Mouse (Mus musculus) liver, embryonic 14.5 days (tissue): ENCODE data around the gene Map3k21. TPM values are rescaled to one million over a fixed set of nuclear protein-coding genes. Genes with fewer than 3 reads are reported as not detected.

Experiments used
- ATAC-seq: fragments of 200-750 bp; cut with Nextera tagmentation; 2 replicates; pipeline ENCODE4 v1.8.0; 2017; ENCODE audit warnings: moderate number of reproducible peaks, mild to moderate bottlenecking, moderate library complexity; ENCODE audit not compliant: insufficient read depth
- DNase-seq, 3 experiments: peaks; one replicate each; pipeline ENCODE4 v3.0.0-alpha.2; 2012 to 2013; ENCODE audit warnings: low read depth in 3 of 3, low spot score in 3 of 3
- H3K27ac ChIP-seq: fragments of 300-500 bp; sonication (generic); 2 replicates; pipeline ENCODE4 v1.5.1; 2014; ENCODE audit warnings: moderate library complexity, mild to moderate bottlenecking, control low read depth, inconsistent platforms
- H3K27me3 ChIP-seq: fragments of 300-500 bp; sonication (generic); 2 replicates; pipeline ENCODE4 v1.6.1; 2014; ENCODE audit warnings: mild to moderate bottlenecking, low read length, moderate library complexity; ENCODE audit not compliant: control insufficient read depth, insufficient read depth
- H3K36me3 ChIP-seq: fragments of 300-500 bp; sonication (generic); replicated peaks from 2 replicates; pipeline ENCODE4 v1.6.1; 2014; ENCODE audit warnings: low read depth; ENCODE audit not compliant: control insufficient read depth, insufficient read depth
- H3K4me1 ChIP-seq, 2 experiments: fragments of 200-500 bp in 1 of 2; fragments of 300-500 bp in 1 of 2; sonication (generic) in 1 of 2; replicated peaks; 2 replicates each; pipeline ENCODE4 v1.6.1; 2012 to 2014; ENCODE audit warnings: antibody characterized with exemption in 1 of 2, inconsistent platforms in 1 of 2, low read length in 1 of 2; ENCODE audit not compliant: control insufficient read depth in 2 of 2, insufficient read depth in 2 of 2
- H3K4me2 ChIP-seq: fragments of 300-500 bp; sonication (generic); 2 replicates; pipeline ENCODE4 v1.6.1; 2014; ENCODE audit warnings: low read depth, mild to moderate bottlenecking, control low read depth, moderate library complexity
- H3K4me3 ChIP-seq, 2 experiments: fragments of 200-500 bp in 1 of 2; fragments of 300-500 bp in 1 of 2; sonication (generic) in 1 of 2; 2 replicates each; pipeline ENCODE4 v1.5.1; 2012 to 2014; ENCODE audit warnings: low read depth in 2 of 2, low read length in 2 of 2, mild to moderate bottlenecking in 2 of 2, control low read depth in 1 of 2, inconsistent platforms in 1 of 2, moderate library complexity in 1 of 2; ENCODE audit not compliant: insufficient read depth in 1 of 2
- H3K9ac ChIP-seq: fragments of 300-500 bp; sonication (generic); replicated peaks from 2 replicates; pipeline ENCODE4 v1.6.1; 2014; ENCODE audit warnings: mild to moderate bottlenecking, control low read depth, moderate library complexity
- H3K9me3 ChIP-seq: fragments of 300-500 bp; sonication (generic); 2 replicates; pipeline ENCODE4 v1.6.1; 2016; ENCODE audit warnings: low read length, mixed read lengths; ENCODE audit not compliant: control insufficient read depth
- CTCF ChIP-seq: IDR thresholded peaks from 2 replicates; pipeline ENCODE4 v1.5.1; 2016; ENCODE audit warnings: antibody characterized with exemption, low read depth, control low read depth
- EP300 ChIP-seq: IDR thresholded peaks from 2 replicates; pipeline ENCODE4 v1.6.1; 2016; ENCODE audit warnings: antibody characterized with exemption, low read depth
- WGBS: fragments of 180-500 bp; shearing (Covaris S2); extraction: QIAGEN DNeasy Blood & Tissue Kit; methylation state at CpG from one replicate; pipeline ENCODE4 v1.1.7; 2014; ENCODE audit not compliant: insufficient replicate concordance; 5-methylcytosine and 5-hydroxymethylcytosine counted together
- polyA plus RNA-seq, 2 experiments: library from polyadenylated mRNA; depleted of rRNA in 1 of 2; stranded (reverse) in 1 of 2; unstranded in 1 of 2; fragments of >200 nt; fragmentation: Nextera tagmentation in 1 of 2; extraction: Ambion mirVana in 1 of 2; gene quantifications; 2 replicates each; pipeline versions ENCODE4 v1.2.1 to v1.2.3; 2012 to 2014

Gene Map3k21
- polyA plus RNA-seq, 2 experiments = 0.01 to 0.04 TPM

DNA sequence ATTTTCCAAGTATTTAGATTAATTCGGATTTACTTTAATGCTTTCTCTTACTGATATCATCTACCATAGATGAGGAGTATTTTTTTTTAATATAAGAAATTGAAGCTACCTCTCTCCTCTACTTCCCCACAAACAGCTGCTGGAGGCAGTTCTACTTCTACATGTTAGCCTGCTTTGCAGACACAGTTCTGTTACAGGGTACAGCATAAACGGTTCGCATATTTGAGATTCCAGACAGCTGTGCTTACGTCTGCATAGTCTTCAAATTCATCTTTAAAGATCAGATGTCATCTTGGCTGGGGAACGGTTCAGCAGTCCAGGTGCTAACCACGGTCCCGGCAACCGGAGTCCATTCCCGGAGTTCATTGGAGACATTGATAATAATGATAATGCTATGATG is 83.4 kb downstream of the Map3k21 start:
- DNase-seq = no peak
- no peak for TF ChIP-seq CTCF
- no peak for TF ChIP-seq EP300

DNA sequence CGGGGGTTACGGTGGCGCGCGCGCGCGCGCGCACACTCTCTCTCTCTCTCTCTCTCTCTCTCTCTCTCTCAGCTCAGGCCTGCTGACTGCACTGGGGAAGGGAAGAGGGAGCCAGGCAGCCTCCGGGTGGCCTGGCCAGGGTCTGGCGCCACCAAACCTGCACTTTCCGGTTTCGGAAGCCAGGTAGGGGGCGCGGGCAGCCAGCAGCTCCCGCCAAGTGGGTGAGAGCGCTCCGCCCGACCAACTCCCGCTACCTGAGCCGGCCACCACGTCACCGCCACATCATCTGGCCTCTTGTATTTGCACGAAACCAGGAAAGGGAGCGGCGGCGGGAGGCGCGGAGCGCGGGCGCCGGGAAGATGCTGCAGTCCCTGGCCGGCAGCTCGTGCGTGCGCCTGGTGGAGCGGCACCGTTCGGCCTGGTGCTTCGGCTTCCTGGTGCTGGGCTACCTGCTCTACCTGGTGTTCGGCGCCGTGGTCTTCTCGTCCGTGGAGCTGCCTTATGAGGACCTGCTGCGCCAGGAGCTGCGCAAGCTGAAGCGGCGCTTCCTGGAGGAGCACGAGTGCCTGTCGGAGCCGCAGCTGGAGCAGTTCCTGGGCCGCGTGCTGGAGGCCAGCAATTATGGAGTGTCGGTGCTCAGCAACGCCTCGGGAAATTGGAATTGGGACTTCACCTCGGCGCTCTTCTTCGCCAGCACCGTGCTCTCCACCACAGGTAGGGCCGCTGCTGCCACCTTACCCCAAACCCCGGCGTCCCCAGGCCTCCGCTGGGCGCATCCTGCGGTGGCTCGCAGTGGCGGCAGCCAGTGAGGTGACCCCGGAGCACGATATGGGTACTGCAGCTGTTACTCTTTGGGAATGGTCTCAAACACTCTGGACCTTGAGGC is 85.1 kb downstream of the Map3k21 start, which contains the start of gene Kcnk1:
Gene Kcnk1, plus strand, starts transcription at position 70 of the 886 bp plus-strand sequence.
- Histone ChIP-seq H3K9me3 (no peaks in the 10 kb centered on the region), H3K27me3 (peaks cover 32% of the 10 kb centered on the region), H3K4me1 (no peaks in the 10 kb centered on the region), H3K4me3 (peak within 1 kb of the TSS in 1 of 2 experiments; percentile 6; a peak in 1 of 4 replicates), H3K27ac (no peak within 1 kb of the TSS), H3K36me3 (no peaks in the 10 kb centered on the region), H3K4me2 (peak within 1 kb of the TSS; percentile 8), H3K9ac (no peak within 1 kb of the TSS)
- ATAC-seq = no peak
- no peak for DNase-seq
- WGBS = 2% methylated on average over 73 of the region's 73 CpGs
- TF ChIP-seq EP300 (no peak), CTCF (no peak)

More for the DNA sequence above, 83.4 kb downstream of the Map3k21 start:
- no peak overlapping the region for H3K9ac ChIP-seq
- no peaks in the 10 kb centered on the region for H3K4me1 ChIP-seq
- 58% methylated on average over 9 of the region's 9 CpGs for WGBS
- H3K36me3 ChIP-seq = no peaks in the 10 kb centered on the region
- H3K9me3 ChIP-seq = no peaks in the 10 kb centered on the region
- no peak overlapping the region for H3K27ac ChIP-seq
- H3K4me2 ChIP-seq = no peak overlapping the region
- no peak overlapping the region for H3K4me3 ChIP-seq
- H3K27me3 ChIP-seq = peaks cover 32% of the 10 kb centered on the region
- no peak for ATAC-seq

DNA sequence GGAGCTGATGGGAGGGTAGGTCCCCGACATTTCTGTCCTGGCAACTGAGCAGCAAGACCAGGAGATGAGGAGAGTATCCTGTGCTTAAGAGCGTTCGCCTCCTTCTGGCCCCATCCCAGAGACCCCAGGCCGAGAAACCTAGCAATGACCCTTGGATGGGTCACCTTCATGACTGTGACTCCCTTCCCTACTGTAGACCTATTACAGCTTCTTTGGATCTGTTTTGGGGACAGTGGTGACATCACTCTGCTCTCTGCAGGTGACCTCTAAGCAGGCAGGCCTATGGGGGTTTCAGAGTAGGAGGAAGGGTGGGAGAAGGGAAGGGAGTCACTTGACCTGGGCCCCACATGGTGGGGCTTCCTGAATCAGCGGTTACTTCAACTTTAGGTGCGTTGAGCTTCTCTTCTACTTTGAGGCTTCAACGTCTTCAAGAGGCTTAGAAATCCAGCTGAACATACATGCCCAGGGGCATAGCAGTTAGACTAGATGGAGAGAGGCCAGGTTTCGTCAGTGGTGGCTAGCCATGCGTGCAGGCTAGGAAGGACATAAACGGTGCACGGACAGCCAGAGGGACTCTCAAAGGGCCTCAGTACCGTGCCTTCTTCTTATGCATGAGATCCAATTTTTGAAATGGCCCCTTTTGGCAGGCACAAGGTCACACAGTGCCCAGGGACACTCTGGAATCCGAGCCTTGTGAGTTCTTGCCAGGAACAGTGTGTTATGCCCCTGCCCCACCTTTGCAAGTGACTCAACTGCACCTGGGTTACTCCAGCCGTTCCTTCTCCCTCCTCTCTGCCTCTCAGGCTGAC is 86.0 kb downstream of the Map3k21 start:
- Histone ChIP-seq H3K9me3 (no peaks in the 10 kb centered on the region), H3K27ac (no peak overlapping the region), H3K4me2 (no peak overlapping the region), H3K36me3 (no peaks in the 10 kb centered on the region), H3K4me1 (no peaks in the 10 kb centered on the region), H3K9ac (no peak overlapping the region), H3K27me3 (peaks cover 32% of the 10 kb centered on the region), H3K4me3 (no peak overlapping the region)
- TF ChIP-seq CTCF (no peak), EP300 (no peak)
- DNase-seq (no peak), ATAC-seq (no peak)
- 15% methylated on average over 14 of the region's 14 CpGs for WGBS

DNA sequence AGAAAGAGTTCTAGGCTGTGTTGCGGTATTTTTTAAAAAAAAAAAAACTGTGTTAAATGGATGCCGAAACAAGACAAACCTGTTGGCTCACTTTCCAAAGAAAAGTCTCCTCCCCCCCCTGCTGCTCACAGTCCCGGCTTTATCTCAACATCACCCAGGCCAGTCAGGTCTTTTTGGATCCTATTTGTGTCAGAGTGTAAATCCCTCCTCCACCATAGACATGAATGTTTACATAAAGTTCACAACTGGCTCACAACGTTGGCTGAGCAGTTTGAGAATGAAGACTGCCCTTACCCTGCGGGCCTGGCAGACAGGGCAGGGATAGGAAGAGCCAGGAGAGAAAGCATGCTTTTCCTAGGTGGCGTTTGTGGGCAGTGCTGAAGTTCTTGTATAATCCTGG is 86.7 kb downstream of the Map3k21 start:
- Histone ChIP-seq H3K9ac (no peak overlapping the region), H3K9me3 (no peaks in the 10 kb centered on the region), H3K27me3 (peaks cover 32% of the 10 kb centered on the region), H3K4me1 (no peaks in the 10 kb centered on the region), H3K27ac (no peak overlapping the region), H3K36me3 (no peaks in the 10 kb centered on the region), H3K4me2 (no peak overlapping the region), H3K4me3 (no peak overlapping the region)
- DNase-seq (no peak), ATAC-seq (no peak)
- TF ChIP-seq CTCF (no peak), EP300 (no peak)
- 31% methylated on average over 6 of the region's 6 CpGs for WGBS

Other genes starting within 250 kb of the Map3k21 start
- gene Map10, start 240.6 kb upstream of the Map3k21 start, polyA plus RNA-seq (2012; rRNA removed) = 0.27 and 0.28 TPM in 2 replicates
- 0.61 and 0.89 TPM in 2 replicates for gene Map10, start 240.6 kb upstream of the Map3k21 start, polyA plus RNA-seq (2014; fragmentation: Nextera tagmentation; extraction: Ambion mirVana)
- gene Ntpcr, start 180.5 kb upstream of the Map3k21 start, polyA plus RNA-seq (2012; rRNA removed) = 10.1 and 12.6 TPM in 2 replicates
- 13.9 and 14.7 TPM in 2 replicates for gene Ntpcr, start 180.5 kb upstream of the Map3k21 start, polyA plus RNA-seq (2014; fragmentation: Nextera tagmentation; extraction: Ambion mirVana)
- gene Pcnx2, start 12.1 kb upstream of the Map3k21 start, polyA plus RNA-seq (2012; rRNA removed) = 0.17 and 0.19 TPM in 2 replicates
- 0.05 TPM in 1 of 2 replicates, not detected in the other for gene Pcnx2, start 12.1 kb upstream of the Map3k21 start, polyA plus RNA-seq (2014; fragmentation: Nextera tagmentation; extraction: Ambion mirVana)
- 0.08 and 0.12 TPM in 2 replicates for gene Kcnk1, start 84.7 kb downstream of the Map3k21 start, polyA plus RNA-seq (2012; rRNA removed)
- 0.29 and 0.34 TPM in 2 replicates for gene Kcnk1, start 84.7 kb downstream of the Map3k21 start, polyA plus RNA-seq (2014; fragmentation: Nextera tagmentation; extraction: Ambion mirVana)